Mouse (Mus musculus) hindbrain, embryonic 10.5 days (tissue): ENCODE results near the gene Ap3d1. TPM values are rescaled to one million over a fixed set of nuclear protein-coding genes. Genes with fewer than 3 reads are reported as not detected.
A peak's percentile ranks its signal among the peaks of the same experiment; 100 is the strongest.

Source experiments
- DNase-seq: peaks from one replicate; pipeline ENCODE4 v3.0.0-alpha.2; 2017; ENCODE audit warnings: low spot score
- H3K27ac ChIP-seq: fragments of 300-500 bp; sonication (generic); 2 replicates; pipeline ENCODE4 v1.5.1; 2016; ENCODE audit warnings: mild to moderate bottlenecking, moderate library complexity
- H3K27me3 ChIP-seq: fragments of 300-500 bp; sonication (generic); 2 replicates; pipeline ENCODE4 v1.6.1; 2016; ENCODE audit warnings: mild to moderate bottlenecking; ENCODE audit not compliant: poor library complexity, insufficient read depth, severe bottlenecking
- H3K36me3 ChIP-seq: fragments of 300-500 bp; sonication (generic); 2 replicates; pipeline ENCODE4 v1.6.1; 2016; ENCODE audit warnings: mild to moderate bottlenecking, moderate library complexity
- H3K4me1 ChIP-seq: fragments of 300-500 bp; sonication (generic); replicated peaks from 2 replicates; pipeline ENCODE4 v1.6.1; 2016; ENCODE audit warnings: mild to moderate bottlenecking
- H3K4me3 ChIP-seq: fragments of 300-500 bp; sonication (generic); 2 replicates; pipeline ENCODE4 v1.5.1; 2016; ENCODE audit warnings: mild to moderate bottlenecking, moderate library complexity
- H3K9me3 ChIP-seq: fragments of 300-500 bp; sonication (generic); 2 replicates; pipeline ENCODE4 v1.6.1; 2016; ENCODE audit warnings: mild to moderate bottlenecking, moderate library complexity
- WGBS: fragments of 180-500 bp; shearing (Covaris S2); methylation state at CpG from one replicate; pipeline ENCODE4 v1.1.7; 2016; 5-methylcytosine and 5-hydroxymethylcytosine counted together
- polyA plus RNA-seq: library from polyadenylated mRNA; unstranded; fragments of >200 nt; fragmentation: Nextera tagmentation; extraction: Ambion mirVana; gene quantifications from 2 replicates; pipeline ENCODE4 v1.2.1, GENCODE M21; 2016

The Ap3d1 gene
- polyA plus RNA-seq, 1 experiment from 2014 or later: 65.8 TPM

- H3K27me3 ChIP-seq: no peaks in the 10 kb centered on the region
These were observed 44.3 kb downstream of the Ap3d1 start for GRCm38 (mm10) chr10:80697812-80698211.

GRCm38 (mm10) chr10:80697393-80697787 is 44.7 kb downstream of the Ap3d1 start:
- H3K27ac ChIP-seq: no peak overlapping the region
- no peak for DNase-seq
- H3K27me3 ChIP-seq: no peaks in the 10 kb centered on the region
- H3K4me1 ChIP-seq: peaks cover 50% of the 10 kb centered on the region
- H3K36me3 ChIP-seq: peaks cover 43% of the 10 kb centered on the region
- H3K9me3 ChIP-seq: no peaks in the 10 kb centered on the region
- no peak overlapping the region for H3K4me3 ChIP-seq
- 93% methylated on average over 8 of the region's 8 CpGs for WGBS

More at GRCm38 (mm10) chr10:80697812-80698211, 44.3 kb downstream of the Ap3d1 start:
- no peak for DNase-seq
- 88% methylated on average over 9 of the region's 9 CpGs for WGBS
- Histone ChIP-seq H3K36me3 (peaks cover 41% of the 10 kb centered on the region), H3K4me3 (no peak overlapping the region), H3K27ac (peak overlapping the region; percentile 35), H3K9me3 (no peaks in the 10 kb centered on the region), H3K4me1 (peaks cover 55% of the 10 kb centered on the region)

GRCm38 (mm10) chr10:80696502-80697392 is 45.3 kb downstream of the Ap3d1 start:
- no peak for DNase-seq
- Histone ChIP-seq H3K4me1 (peaks cover 48% of the 10 kb centered on the region), H3K36me3 (peaks cover 47% of the 10 kb centered on the region), H3K27me3 (no peaks in the 10 kb centered on the region), H3K4me3 (no peak overlapping the region), H3K27ac (peak overlapping the region; percentile 62), H3K9me3 (no peaks in the 10 kb centered on the region)
- 80% methylated on average over 12 of the region's 12 CpGs for WGBS

- DNase-seq: no peak
- 77% methylated on average over 10 of the region's 10 CpGs for WGBS
- Histone ChIP-seq H3K36me3 (peaks cover 55% of the 10 kb centered on the region), H3K27ac (peak overlapping the region; percentile 16; the same call in 1 of the 2 replicates), H3K27me3 (no peaks in the 10 kb centered on the region), H3K9me3 (no peaks in the 10 kb centered on the region), H3K4me1 (peaks cover 40% of the 10 kb centered on the region), H3K4me3 (no peak overlapping the region)
These were observed 46.1 kb downstream of the Ap3d1 start for GRCm38 (mm10) chr10:80695801-80696501.

GRCm38 (mm10) chr10:80695186-80695585 is 46.9 kb downstream of the Ap3d1 start:
- no peak for DNase-seq
- Histone ChIP-seq H3K4me3 (no peak overlapping the region), H3K9me3 (no peaks in the 10 kb centered on the region), H3K36me3 (peaks cover 62% of the 10 kb centered on the region), H3K27ac (peak overlapping the region; percentile 64; the same call in 1 of the 2 replicates), H3K4me1 (peaks cover 32% of the 10 kb centered on the region), H3K27me3 (no peaks in the 10 kb centered on the region)
- WGBS: 90% methylated on average over 2 of the region's 2 CpGs

GRCm38 (mm10) chr10:80694159-80694938 is 47.7 kb downstream of the Ap3d1 start:
- 87% methylated on average over 13 of the region's 13 CpGs for WGBS
- H3K4me1 ChIP-seq: peaks cover 27% of the 10 kb centered on the region; the same call in 1 of the 2 replicates
- no peaks in the 10 kb centered on the region for H3K9me3 ChIP-seq
- no peaks in the 10 kb centered on the region for H3K27me3 ChIP-seq
- H3K27ac ChIP-seq: peak overlapping the region; percentile 64; the same call in 1 of the 2 replicates
- H3K36me3 ChIP-seq: peaks cover 71% of the 10 kb centered on the region
- DNase-seq: no peak
- no peak overlapping the region for H3K4me3 ChIP-seq

- Histone ChIP-seq H3K9me3 (no peaks in the 10 kb centered on the region), H3K27ac (no peak overlapping the region), H3K4me3 (no peak overlapping the region; the same call in 1 of the 2 replicates), H3K4me1 (peaks cover 23% of the 10 kb centered on the region; the same call in 1 of the 2 replicates), H3K27me3 (no peaks in the 10 kb centered on the region), H3K36me3 (peaks cover 78% of the 10 kb centered on the region)
- DNase-seq: no peak
- 93% methylated on average over 12 of the region's 12 CpGs for WGBS
These were observed 48.5 kb downstream of the Ap3d1 start for GRCm38 (mm10) chr10:80693401-80694045.

- H3K9me3 ChIP-seq: no peaks in the 10 kb centered on the region
- peaks cover 16% of the 10 kb centered on the region; the same call in 1 of the 2 replicates for H3K4me1 ChIP-seq
- no peaks in the 10 kb centered on the region for H3K27me3 ChIP-seq
- WGBS: 84% methylated on average over 14 of the region's 14 CpGs
- DNase-seq: no peak
- no peak overlapping the region for H3K27ac ChIP-seq
- no peak overlapping the region for H3K4me3 ChIP-seq
- peaks cover 78% of the 10 kb centered on the region for H3K36me3 ChIP-seq
These were observed 49.6 kb downstream of the Ap3d1 start for GRCm38 (mm10) chr10:80692249-80693165.

GRCm38 (mm10) chr10:80687850-80688249 is 54.2 kb downstream of the Ap3d1 start:
- peaks cover 90% of the 10 kb centered on the region for H3K36me3 ChIP-seq
- peak; percentile 51 for DNase-seq
- no peak overlapping the region for H3K4me3 ChIP-seq

GRCm38 (mm10) chr10:80686617-80687016 is 55.4 kb downstream of the Ap3d1 start:
- H3K36me3 ChIP-seq: peaks cover 82% of the 10 kb centered on the region
- no peaks in the 10 kb centered on the region for H3K4me1 ChIP-seq
- no peaks in the 10 kb centered on the region for H3K27me3 ChIP-seq
- 95% methylated on average over 3 of the region's 3 CpGs for WGBS
- no peak overlapping the region for H3K4me3 ChIP-seq
- no peak overlapping the region for H3K27ac ChIP-seq
- no peaks in the 10 kb centered on the region for H3K9me3 ChIP-seq
- DNase-seq: no peak

More at GRCm38 (mm10) chr10:80687850-80688249, 54.2 kb downstream of the Ap3d1 start:
- Histone ChIP-seq H3K27ac (no peak overlapping the region), H3K9me3 (no peaks in the 10 kb centered on the region), H3K27me3 (no peaks in the 10 kb centered on the region), H3K4me1 (no peaks in the 10 kb centered on the region)
- WGBS: 56% methylated on average over 5 of the region's 5 CpGs

- peaks cover 66% of the 10 kb centered on the region for H3K36me3 ChIP-seq
- no peak for DNase-seq
- WGBS: 82% methylated on average over 4 of the region's 4 CpGs
- peaks cover 4% of the 10 kb centered on the region for H3K4me1 ChIP-seq
- no peak overlapping the region for H3K4me3 ChIP-seq
- no peaks in the 10 kb centered on the region for H3K27me3 ChIP-seq
- no peaks in the 10 kb centered on the region for H3K9me3 ChIP-seq
- H3K27ac ChIP-seq: no peak overlapping the region
These were observed 57.1 kb downstream of the Ap3d1 start for GRCm38 (mm10) chr10:80684984-80685383.
